Mouse (Mus musculus) brain, embryonic 14.5 days (tissue): ENCODE measurements at regions not wholly inside any gene's neighbourhood (a gene's known extent, or its start where the extent isn't known, plus 50 kb on each side); places are given as distances from the start of the nearest gene placed in this dataset.

Source experiments
- CTCF ChIP-seq: fragments of 200-500 bp; IDR thresholded peaks from 2 replicates; pipeline ENCODE4 v1.5.1; 2012; ENCODE audit warnings: inconsistent platforms, mild to moderate bottlenecking, moderate library complexity, borderline replicate concordance; ENCODE audit not compliant: insufficient read depth, insufficient read length; ENCODE audit errors: extremely low read depth
- POLR2A ChIP-seq: fragments of 200-500 bp; IDR thresholded peaks from 2 replicates; pipeline ENCODE4 v1.6.1; 2012; ENCODE audit warnings: mild to moderate bottlenecking, inconsistent platforms, borderline replicate concordance; ENCODE audit not compliant: poor library complexity, insufficient read depth, insufficient read length, severe bottlenecking; ENCODE audit errors: extremely low read depth

GRCm38 (mm10) chr15:70850496-70850895, 2983.9 kb upstream of the Gm6569 start:
- TF ChIP-seq POLR2A (no peak), CTCF (no peak)
